Mouse (Mus musculus) liver, adult 2 months (tissue): ENCODE results near the gene Ptpn6. TPM values are rescaled to one million over a fixed set of nuclear protein-coding genes. Genes with fewer than 3 reads are reported as not detected.

Experiments used
- DNase-seq: peaks from one replicate; pipeline ENCODE4 v3.0.0-alpha.2; 2011; ENCODE audit warnings: low read depth, low spot score; ENCODE audit errors: extremely low read depth
- H3K27ac ChIP-seq: fragments of 200-500 bp; replicated peaks from 2 replicates; pipeline ENCODE4 v1.5.1; 2012; ENCODE audit warnings: low read depth, mild to moderate bottlenecking, control low read depth, inconsistent platforms, low read length; ENCODE audit not compliant: insufficient read depth
- H3K27me3 ChIP-seq: fragments of 200-500 bp; 2 replicates; pipeline ENCODE4 v1.6.1; 2012; ENCODE audit warnings: mild to moderate bottlenecking, moderate library complexity, low read length, inconsistent platforms; ENCODE audit not compliant: control insufficient read depth, insufficient read depth
- H3K36me3 ChIP-seq: fragments of 200-500 bp; 2 replicates; pipeline ENCODE4 v1.6.1; 2012; ENCODE audit warnings: low read length, inconsistent platforms; ENCODE audit not compliant: control insufficient read depth, insufficient read depth
- H3K4me1 ChIP-seq: fragments of 200-500 bp; 2 replicates; pipeline ENCODE4 v1.6.1; 2011; ENCODE audit warnings: low read length; ENCODE audit not compliant: control insufficient read depth, insufficient read depth
- H3K4me3 ChIP-seq: fragments of 200-500 bp; 2 replicates; pipeline ENCODE4 v1.5.1; 2011; ENCODE audit warnings: low read depth, mild to moderate bottlenecking, control low read depth, low read length, moderate library complexity; ENCODE audit not compliant: insufficient read depth
- H3K79me2 ChIP-seq: fragments of 200-500 bp; 2 replicates; pipeline ENCODE4 v1.6.1; 2012; ENCODE audit warnings: inconsistent platforms, mild to moderate bottlenecking, low read length, moderate library complexity; ENCODE audit not compliant: control insufficient read depth, insufficient read depth
- H3K9ac ChIP-seq: fragments of 200-500 bp; 2 replicates; pipeline ENCODE4 v1.6.1; 2012; ENCODE audit warnings: low read depth, mild to moderate bottlenecking, control low read depth, inconsistent platforms, low read length
- CTCF ChIP-seq: fragments of 200-500 bp; IDR thresholded peaks from 2 replicates; pipeline ENCODE4 v1.5.1; 2011; ENCODE audit warnings: low read depth, low read length, control low read depth
- POLR2A ChIP-seq: fragments of 200-500 bp; IDR thresholded peaks from 2 replicates; pipeline ENCODE4 v1.6.1; 2011; ENCODE audit warnings: low read length, control low read depth; ENCODE audit not compliant: insufficient read depth; ENCODE audit errors: extremely low read depth
- WGBS: fragments of 180-500 bp; shearing (Covaris S2); methylation state at CpG from one replicate; pipeline ENCODE4 v1.1.7; 2018; 5-methylcytosine and 5-hydroxymethylcytosine counted together
- polyA plus RNA-seq: library from polyadenylated mRNA; depleted of rRNA; stranded (reverse); fragments of >200 nt; gene quantifications from 2 replicates; pipeline ENCODE4 v1.2.3, GENCODE M21; 2012
- total RNA-seq: library from RNA; depleted of rRNA; stranded (reverse); fragments of >200 nt; gene quantifications from 2 replicates; pipeline ENCODE4 v1.2.3, GENCODE M21; 2014

The Ptpn6 gene
- total and polyA plus RNA-seq, 2 experiments, result 17.8 to 19.7 TPM

DNA sequence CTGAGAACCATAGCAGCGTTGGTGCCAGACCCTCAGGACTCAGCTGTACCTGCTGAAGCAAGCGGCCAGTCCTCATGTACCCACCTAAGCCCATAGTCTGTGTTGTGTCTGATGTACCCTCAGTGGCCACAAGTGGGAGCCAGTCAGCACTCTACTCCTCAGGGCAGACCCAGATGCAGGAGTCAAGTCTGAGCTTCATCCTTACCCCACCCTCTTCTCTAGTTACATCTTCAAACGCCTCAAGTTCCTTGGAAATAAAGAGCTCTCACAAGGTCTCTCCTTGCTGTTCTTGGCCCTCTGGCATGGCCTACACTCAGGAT is 35.8 kb downstream of the Ptpn6 start:
- peak; percentile 45 for DNase-seq
- no peak for TF ChIP-seq POLR2A
- peak; percentile 88 for TF ChIP-seq CTCF
- Histone ChIP-seq H3K4me3 (no peak overlapping the region), H3K9ac (no peak overlapping the region), H3K79me2 (peaks cover 4% of the 10 kb centered on the region; the same call in 1 of the 2 replicates), H3K27me3 (no peaks in the 10 kb centered on the region), H3K27ac (no peak overlapping the region), H3K36me3 (peaks cover 33% of the 10 kb centered on the region), H3K4me1 (peaks cover 22% of the 10 kb centered on the region)
- WGBS, result 72% methylated on average over 3 of the region's 3 CpGs

DNA sequence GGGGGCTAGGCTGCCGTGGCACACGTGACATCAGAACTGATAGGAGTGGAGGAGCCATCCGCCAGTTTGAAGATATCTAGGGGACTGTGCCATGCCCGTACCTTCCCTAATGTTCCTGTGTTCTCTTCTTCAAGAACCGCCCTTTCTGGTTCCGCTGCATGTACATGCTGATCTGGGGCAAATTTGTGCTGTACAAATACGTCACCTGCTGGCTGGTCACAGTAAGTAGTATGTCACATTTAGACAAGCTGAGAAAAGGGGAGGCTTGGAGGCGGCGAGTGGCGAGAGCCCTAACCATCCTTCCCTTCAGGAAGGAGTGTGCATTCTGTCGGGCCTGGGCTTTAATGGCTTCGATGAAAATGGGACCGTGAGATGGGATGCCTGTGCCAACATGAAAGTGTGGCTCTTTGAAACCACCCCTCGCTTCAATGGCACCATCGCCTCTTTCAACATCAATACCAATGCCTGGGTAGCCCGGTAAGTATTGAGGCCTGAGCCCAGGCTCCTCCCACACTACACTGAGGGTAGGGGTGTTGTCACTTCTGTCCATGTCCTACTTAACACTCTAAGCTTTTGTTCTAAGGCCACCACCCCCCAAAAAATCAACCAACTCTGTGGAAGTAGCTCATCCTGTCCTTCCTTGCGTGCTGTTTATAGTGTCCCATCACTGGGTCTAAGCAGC is 36.3 kb downstream of the Ptpn6 start:
- TF ChIP-seq CTCF (no peak), POLR2A (no peak)
- H3K79me2 ChIP-seq, result peaks cover under 1% of the 10 kb centered on the region; the same call in 1 of the 2 replicates
- H3K27me3 ChIP-seq, result no peaks in the 10 kb centered on the region
- H3K4me3 ChIP-seq, result no peak overlapping the region
- DNase-seq, result no peak
- WGBS, result 76% methylated on average over 17 of the region's 17 CpGs
- no peak overlapping the region for H3K27ac ChIP-seq
- no peak overlapping the region for H3K9ac ChIP-seq
- H3K4me1 ChIP-seq, result peaks cover 23% of the 10 kb centered on the region
- peaks cover 33% of the 10 kb centered on the region for H3K36me3 ChIP-seq

DNA sequence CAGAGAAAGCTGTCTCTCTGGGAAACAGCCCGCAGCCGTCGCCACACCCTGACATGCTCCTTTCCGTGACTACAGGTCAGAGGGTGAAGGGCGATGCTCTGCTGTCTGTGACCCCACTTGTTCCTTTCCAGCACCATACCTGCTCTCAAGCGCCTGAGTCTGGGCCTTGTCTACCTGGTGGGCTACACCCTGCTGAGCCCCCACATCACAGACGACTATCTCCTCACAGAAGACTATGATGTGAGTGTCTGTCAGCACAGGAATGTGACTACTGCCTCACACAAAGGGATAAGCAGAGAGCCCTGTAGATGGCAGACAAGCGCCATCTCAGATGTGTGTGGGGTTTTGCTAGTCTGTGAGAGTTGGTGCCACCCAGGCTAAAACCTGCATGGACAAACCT is 37.2 kb downstream of the Ptpn6 start:
- DNase-seq, result peak; percentile 58
- no peaks in the 10 kb centered on the region for H3K27me3 ChIP-seq
- TF ChIP-seq POLR2A (no peak), CTCF (peak; percentile 19; the same call in 1 of the 2 replicates)
- H3K36me3 ChIP-seq, result peaks cover 33% of the 10 kb centered on the region
- H3K4me1 ChIP-seq, result peaks cover 29% of the 10 kb centered on the region
- peak overlapping the region; percentile 52 for H3K27ac ChIP-seq
- H3K9ac ChIP-seq, result no peak overlapping the region
- H3K79me2 ChIP-seq, result peaks cover 2% of the 10 kb centered on the region; the same call in 1 of the 2 replicates
- H3K4me3 ChIP-seq, result no peak overlapping the region
- whole genome bisulfite sequencing, result 37% methylated on average over 8 of the region's 8 CpGs

DNA sequence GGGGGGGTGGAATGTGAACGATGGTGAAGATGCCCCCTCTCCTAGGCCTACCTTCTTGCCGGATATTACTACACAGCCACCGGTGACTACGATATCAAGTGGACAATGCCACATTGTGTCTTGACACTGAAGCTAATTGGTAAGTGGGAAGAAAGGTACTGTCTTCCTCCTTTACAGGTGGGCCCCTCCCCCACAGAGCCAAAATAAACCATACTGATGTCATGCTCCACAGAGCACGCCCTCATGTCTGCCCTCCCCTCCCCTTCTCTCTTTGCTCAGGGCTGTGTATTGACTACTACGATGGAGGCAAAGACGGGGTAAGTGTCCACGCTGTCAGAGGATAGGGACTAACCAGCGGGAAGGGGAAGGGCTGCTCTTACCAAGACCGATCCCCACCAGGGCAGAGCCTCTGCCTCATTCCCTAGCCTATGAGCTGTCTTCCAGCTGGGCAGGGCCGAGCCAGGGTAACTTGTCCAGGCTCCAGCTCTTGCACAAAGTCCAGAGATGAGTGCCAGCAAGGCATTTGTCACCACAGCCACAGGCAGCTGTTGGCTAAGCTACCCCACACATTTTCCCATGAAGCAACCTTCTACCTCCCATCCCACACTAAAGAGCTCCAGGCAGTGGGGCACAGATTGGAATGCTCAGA is 38.4 kb downstream of the Ptpn6 start:
- peaks cover 35% of the 10 kb centered on the region for H3K36me3 ChIP-seq
- peak; percentile 96 for DNase-seq
- no peak overlapping the region for H3K4me3 ChIP-seq
- H3K27me3 ChIP-seq, result no peaks in the 10 kb centered on the region
- peaks cover 36% of the 10 kb centered on the region for H3K4me1 ChIP-seq
- WGBS, result 45% methylated on average over 11 of the region's 11 CpGs
- no peak for TF ChIP-seq CTCF
- no peak for TF ChIP-seq POLR2A
- H3K79me2 ChIP-seq, result peaks cover 2% of the 10 kb centered on the region; the same call in 1 of the 2 replicates
- H3K27ac ChIP-seq, result peak overlapping the region; percentile 83
- H3K9ac ChIP-seq, result peak overlapping the region; percentile 48

DNA sequence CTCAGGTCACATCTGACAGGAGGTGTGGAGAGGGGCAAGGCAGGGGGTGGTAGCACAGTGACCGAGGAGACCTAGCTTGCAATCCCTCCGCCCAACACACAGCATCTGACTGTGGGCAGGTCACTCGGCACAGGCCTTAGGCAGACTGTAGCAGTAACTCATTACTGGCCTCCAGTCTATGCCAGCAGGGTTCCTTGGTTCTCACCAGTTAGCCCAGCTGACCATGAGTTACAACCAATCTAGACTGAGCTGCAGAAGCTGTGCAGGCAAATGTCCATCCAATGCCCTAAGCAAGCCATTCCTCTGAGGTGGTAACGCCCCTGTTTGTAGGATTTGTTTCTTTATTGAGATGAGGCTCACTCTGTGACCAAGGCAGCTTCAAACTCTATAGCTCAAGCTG is 39.1 kb downstream of the Ptpn6 start:
- no peak for TF ChIP-seq CTCF
- TF ChIP-seq POLR2A, result no peak
- H3K4me1 ChIP-seq, result peaks cover 40% of the 10 kb centered on the region
- H3K27me3 ChIP-seq, result no peaks in the 10 kb centered on the region
- H3K27ac ChIP-seq, result peak overlapping the region; percentile 83
- no peak for DNase-seq
- H3K9ac ChIP-seq, result peak overlapping the region; percentile 35
- WGBS, result 69% methylated on average over 4 of the region's 4 CpGs
- no peak overlapping the region for H3K4me3 ChIP-seq
- H3K79me2 ChIP-seq, result peaks cover 2% of the 10 kb centered on the region; the same call in 1 of the 2 replicates
- peaks cover 29% of the 10 kb centered on the region for H3K36me3 ChIP-seq

DNA sequence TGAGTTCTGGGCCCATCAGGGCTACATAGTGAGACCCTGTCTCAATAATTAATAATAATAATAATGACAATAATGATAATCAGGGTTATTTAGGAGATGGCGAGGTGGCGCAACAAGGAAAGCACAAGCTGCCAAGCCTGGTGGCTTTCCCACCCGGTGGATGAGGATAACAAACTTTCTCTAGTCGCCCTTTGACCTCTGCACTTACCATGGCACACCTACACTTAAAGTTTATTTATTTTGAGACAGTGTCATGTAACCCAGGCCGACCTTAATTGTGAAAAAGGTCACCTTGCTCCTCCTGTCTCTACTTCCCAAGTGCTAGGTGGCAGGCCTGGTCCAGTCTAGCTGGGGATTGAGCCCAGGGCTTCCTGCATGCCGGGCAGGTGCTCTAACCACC is 39.8 kb downstream of the Ptpn6 start:
- Histone ChIP-seq H3K4me1 (peaks cover 44% of the 10 kb centered on the region), H3K4me3 (no peak overlapping the region), H3K27me3 (no peaks in the 10 kb centered on the region), H3K27ac (peak overlapping the region; percentile 83), H3K79me2 (peaks cover 2% of the 10 kb centered on the region; the same call in 1 of the 2 replicates), H3K36me3 (peaks cover 23% of the 10 kb centered on the region; the same call in 1 of the 2 replicates), H3K9ac (peak overlapping the region; percentile 35)
- DNase-seq, result peak; percentile 93
- WGBS, result 22% methylated on average over 6 of the region's 6 CpGs
- TF ChIP-seq CTCF (no peak), POLR2A (no peak)
